Mouse (Mus musculus) gastrocnemius, postnatal 36 days (tissue): ENCODE results near the gene Tmem182. TPM values are rescaled to one million over a fixed set of nuclear protein-coding genes. Genes with fewer than 3 reads are reported as not detected.

Source experiments
- total RNA-seq, 2 experiments: library from RNA; stranded (reverse); gene quantifications; 2 replicates each; pipeline ENCODE4 v1.2.3; 2021

Tmem182 gene
- total RNA-seq, 2 experiments from 2014 or later, result 192 to 209 TPM

Other genes starting within 250 kb of the Tmem182 start
- under 1 TPM; 0.32 to 0.33 TPM for gene Slc9a4, start 225.5 kb upstream of the Tmem182 start, total RNA-seq
- gene Slc9a2, start 125.0 kb upstream of the Tmem182 start, total RNA-seq, result 10 to 100 TPM; 18.5 to 21.0 TPM
- under 1 TPM; 0.15 to 0.41 TPM for gene Mfsd9, start 14.9 kb upstream of the Tmem182 start, total RNA-seq